Mouse (Mus musculus) frontal cortex, postnatal 25 days (tissue): ENCODE data around the gene Zyx.

Experiments
- DNase-seq, 2 experiments: peaks; one replicate each; pipeline ENCODE4 v3.0.0; 2022; ENCODE audit warnings: low spot score in 2 of 2

The Zyx gene

GRCm38 (mm10) chr6:42364607-42365006, 15.2 kb downstream of the Zyx start:
- DNase-seq, result no peak

- DNase-seq, result no peak
Observed at GRCm38 (mm10) chr6:42365215-42365614, 15.8 kb downstream of the Zyx start.

GRCm38 (mm10) chr6:42369870-42370269, 20.4 kb downstream of the Zyx start:
- no peak for DNase-seq

GRCm38 (mm10) chr6:42370630-42371363, 21.4 kb downstream of the Zyx start:
- DNase-seq, result no peak

- no peak for DNase-seq
Observed at GRCm38 (mm10) chr6:42372001-42372400, 22.6 kb downstream of the Zyx start.

GRCm38 (mm10) chr6:42372421-42372815, 23.0 kb downstream of the Zyx start:
- DNase-seq, result no peak

GRCm38 (mm10) chr6:42372816-42373547, 23.6 kb downstream of the Zyx start, which contains the start of gene Epha1:
Gene Epha1 (minus strand): TSS chr6:42373268.
- DNase-seq, result no peak

- no peak for DNase-seq
Observed at GRCm38 (mm10) chr6:42373669-42374430, 24.4 kb downstream of the Zyx start.

GRCm38 (mm10) chr6:42374701-42375100, 25.3 kb downstream of the Zyx start:
- DNase-seq, result no peak

GRCm38 (mm10) chr6:42375131-42375530, 25.7 kb downstream of the Zyx start:
- no peak for DNase-seq

- DNase-seq, result no peak
Observed at GRCm38 (mm10) chr6:42376016-42376415, 26.6 kb downstream of the Zyx start.

GRCm38 (mm10) chr6:42376504-42377019, 27.1 kb downstream of the Zyx start:
- no peak for DNase-seq

- no peak for DNase-seq
Observed at GRCm38 (mm10) chr6:42377280-42377679, 27.9 kb downstream of the Zyx start.

- no peak for DNase-seq
Observed at GRCm38 (mm10) chr6:42379551-42379950, 30.1 kb downstream of the Zyx start.

GRCm38 (mm10) chr6:42380416-42381144, 31.1 kb downstream of the Zyx start:
- no peak for DNase-seq

GRCm38 (mm10) chr6:42381221-42381620, 31.8 kb downstream of the Zyx start:
- no peak for DNase-seq

GRCm38 (mm10) chr6:42381916-42382381, 32.5 kb downstream of the Zyx start:
- DNase-seq, result no peak

- DNase-seq, result no peak
Observed at GRCm38 (mm10) chr6:42383360-42383759, 33.9 kb downstream of the Zyx start.

GRCm38 (mm10) chr6:42385635-42386034, 36.2 kb downstream of the Zyx start:
- no peak for DNase-seq

- DNase-seq, result no peak
Observed at GRCm38 (mm10) chr6:42391796-42392330, 42.4 kb downstream of the Zyx start.
